Mouse (Mus musculus): ENCODE measurements around the gene Prss16. TPM values are rescaled to one million over a fixed set of nuclear protein-coding genes. Genes with fewer than 3 reads are reported as not detected.

Prss16 gene
- 0.69 and 0.87 TPM in 2 replicates for polyA plus RNA-seq (2015; fragmentation: Nextera tagmentation; extraction: Ambion mirVana)

GRCm38 (mm10) chr13:22009642-22010041 is at the start of gene Prss16:
Gene Prss16, minus strand, starts transcription at chr13:22009742.

GRCm38 (mm10) chr13:22042568-22043502 is 33.3 kb upstream of the Prss16 start, which contains the start of the genes Hist1h2ag and Hist1h2bj:
Gene Hist1h2ag, minus strand, starts transcription at chr13:22042944.
Gene Hist1h2bj, plus strand, starts transcription at chr13:22043214.

GRCm38 (mm10) chr13:22041142-22041536 is 31.6 kb upstream of the Prss16 start, which contains the start of gene Hist1h4i:
Gene Hist1h4i, minus strand, starts transcription at chr13:22041362.

GRCm38 (mm10) chr13:22035267-22036148 is 26.0 kb upstream of the Prss16 start, which contains the start of the genes Hist1h2ah and Hist1h2bk:
Gene Hist1h2ah, minus strand, starts transcription at chr13:22035568.
Gene Hist1h2bk, plus strand, starts transcription at chr13:22035870.

GRCm38 (mm10) chr13:21980981-21981802 is 28.4 kb downstream of the Prss16 start, which contains the start of gene Pom121l2:
Gene Pom121l2, plus strand, starts transcription at chr13:21981194.

Small RNAs within 50 kb of the gene (microRNA-seq; reads per million reads assigned to microRNA genes)
- gene Gm44390 (ENCODE audit: borderline replicate concordance, insufficient number of aligned reads) (not detected), gene Gm44486 (ENCODE audit: borderline replicate concordance, insufficient number of aligned reads) (not detected)

Other genes with a start within 250 kb of the Prss16 start
- gene Hist1h1b, start 229.1 kb downstream of the Prss16 start, polyA plus RNA-seq (2015; fragmentation: Nextera tagmentation; extraction: Ambion mirVana) = 9.0 and 13.0 TPM in 2 replicates
- 55.7 and 74.2 TPM in 2 replicates for gene Hist1h3i, start 226.4 kb downstream of the Prss16 start, polyA plus RNA-seq (2015; fragmentation: Nextera tagmentation; extraction: Ambion mirVana)
- gene Hist1h2an, start 222.5 kb downstream of the Prss16 start, polyA plus RNA-seq (2015; fragmentation: Nextera tagmentation; extraction: Ambion mirVana) = 7.6 and 8.2 TPM in 2 replicates
- 1.4 and 1.8 TPM in 2 replicates for gene Hist1h2bp, start 222.3 kb downstream of the Prss16 start, polyA plus RNA-seq (2015; fragmentation: Nextera tagmentation; extraction: Ambion mirVana)
- 1.4 and 6.7 TPM in 2 replicates for gene Hist1h2bq, start 199.5 kb downstream of the Prss16 start, polyA plus RNA-seq (2015; fragmentation: Nextera tagmentation; extraction: Ambion mirVana)
- 2.0 TPM in 1 of 2 replicates, not detected in the other for gene Hist1h2ao, start 199.3 kb downstream of the Prss16 start, polyA plus RNA-seq (2015; fragmentation: Nextera tagmentation; extraction: Ambion mirVana)
- not detected in 2 replicates for gene Hist1h4m, start 198.0 kb downstream of the Prss16 start, polyA plus RNA-seq (2015; fragmentation: Nextera tagmentation; extraction: Ambion mirVana)
- gene Hist1h4n, start 177.5 kb downstream of the Prss16 start, polyA plus RNA-seq (2015; fragmentation: Nextera tagmentation; extraction: Ambion mirVana) = 5.7 and 5.9 TPM in 2 replicates
- 2,226 and 3,319 TPM in 2 replicates for gene Hist1h2ap, start 176.2 kb downstream of the Prss16 start, polyA plus RNA-seq (2015; fragmentation: Nextera tagmentation; extraction: Ambion mirVana)
- 1.6 and 7.1 TPM in 2 replicates for gene Hist1h2br, start 176.0 kb downstream of the Prss16 start, polyA plus RNA-seq (2015; fragmentation: Nextera tagmentation; extraction: Ambion mirVana)
- gene Zfp184, start 64.6 kb downstream of the Prss16 start, polyA plus RNA-seq (2015; fragmentation: Nextera tagmentation; extraction: Ambion mirVana) = 3.3 and 5.1 TPM in 2 replicates
- gene Pom121l2, start 28.5 kb downstream of the Prss16 start, polyA plus RNA-seq (2015; fragmentation: Nextera tagmentation; extraction: Ambion mirVana) = not detected in 2 replicates
- gene Hist1h2ah, start 25.8 kb upstream of the Prss16 start, polyA plus RNA-seq (2015; fragmentation: Nextera tagmentation; extraction: Ambion mirVana) = 4.4 TPM in 1 of 2 replicates, not detected in the other
- gene Hist1h2bk, start 26.1 kb upstream of the Prss16 start, polyA plus RNA-seq (2015; fragmentation: Nextera tagmentation; extraction: Ambion mirVana) = 2.2 TPM in 2 replicates
- gene Hist1h4i, start 31.6 kb upstream of the Prss16 start, polyA plus RNA-seq (2015; fragmentation: Nextera tagmentation; extraction: Ambion mirVana) = 13.6 and 16.5 TPM in 2 replicates
- gene Hist1h2ag, start 33.2 kb upstream of the Prss16 start, polyA plus RNA-seq (2015; fragmentation: Nextera tagmentation; extraction: Ambion mirVana) = 8.9 and 16.4 TPM in 2 replicates
- gene Hist1h2bj, start 33.5 kb upstream of the Prss16 start, polyA plus RNA-seq (2015; fragmentation: Nextera tagmentation; extraction: Ambion mirVana) = 2.6 and 4.8 TPM in 2 replicates
- not detected in 2 replicates for gene Vmn1r188, start 74.7 kb upstream of the Prss16 start, polyA plus RNA-seq (2015; fragmentation: Nextera tagmentation; extraction: Ambion mirVana)
- not detected in 2 replicates for gene Vmn1r189, start 96.1 kb upstream of the Prss16 start, polyA plus RNA-seq (2015; fragmentation: Nextera tagmentation; extraction: Ambion mirVana)
- not detected in 2 replicates for gene Vmn1r191, start 174.2 kb upstream of the Prss16 start, polyA plus RNA-seq (2015; fragmentation: Nextera tagmentation; extraction: Ambion mirVana)
- gene Vmn1r192, start 181.4 kb upstream of the Prss16 start, polyA plus RNA-seq (2015; fragmentation: Nextera tagmentation; extraction: Ambion mirVana) = not detected in 2 replicates
- gene Vmn1r193, start 213.4 kb upstream of the Prss16 start, polyA plus RNA-seq (2015; fragmentation: Nextera tagmentation; extraction: Ambion mirVana) = not detected in 2 replicates
- not detected in 2 replicates for gene Vmn1r194, start 234.5 kb upstream of the Prss16 start, polyA plus RNA-seq (2015; fragmentation: Nextera tagmentation; extraction: Ambion mirVana)

Data from adrenal gland, postnatal 0 days (tissue).